Mouse (Mus musculus) heart, embryonic 11.5 days (tissue): ENCODE measurements around the gene P4ha3. TPM values are rescaled to one million over a fixed set of nuclear protein-coding genes. Genes with fewer than 3 reads are reported as not detected.

Source experiments
- polyA plus RNA-seq: library from polyadenylated mRNA; unstranded; fragments of >200 nt; fragmentation: Nextera tagmentation; extraction: Ambion mirVana; gene quantifications from 2 replicates; pipeline ENCODE4 v1.2.1, GENCODE M21; 2014

P4ha3 gene
- polyA plus RNA-seq, 1 experiment from 2014 or later: 17.5 TPM

Other genes with a start within 250 kb of the P4ha3 start
- 44.6 and 50.6 TPM in 2 replicates for gene Pold3, start 164.0 kb upstream of the P4ha3 start, polyA plus RNA-seq
- gene Lipt2, start 126.2 kb upstream of the P4ha3 start, polyA plus RNA-seq: 12.8 and 17.3 TPM in 2 replicates
- 5.7 and 5.9 TPM in 2 replicates for gene Kcne3, start 109.0 kb upstream of the P4ha3 start, polyA plus RNA-seq
- 2.2 and 2.6 TPM in 2 replicates for gene Pgm2l1, start 58.1 kb upstream of the P4ha3 start, polyA plus RNA-seq
- 20.4 and 22.7 TPM in 2 replicates for gene C2cd3, start 86.7 kb downstream of the P4ha3 start, polyA plus RNA-seq
- gene Ppme1, start 86.8 kb downstream of the P4ha3 start, polyA plus RNA-seq: 56.4 and 62.2 TPM in 2 replicates
- gene Ucp3, start 187.5 kb downstream of the P4ha3 start, polyA plus RNA-seq: not detected in 2 replicates
- 216 and 245 TPM in 2 replicates for gene Ucp2, start 207.8 kb downstream of the P4ha3 start, polyA plus RNA-seq
- 0.19 and 0.21 TPM in 2 replicates for gene Dnajb13, start 229.4 kb downstream of the P4ha3 start, polyA plus RNA-seq